Mouse (Mus musculus): ENCODE measurements around the gene Card10. TPM values are rescaled to one million over a fixed set of nuclear protein-coding genes. Genes with fewer than 3 reads are reported as not detected.

The Card10 gene
- total and polyA plus RNA-seq, 2 experiments from 2014 or later, result 0.94 to 2.6 TPM

- 42% methylated on average over 13 of the region's 15 CpGs for WGBS
- peak; percentile 55 for ATAC-seq
Observed at GRCm38 (mm10) chr15:78778077-78778870, 24.6 kb downstream of the Card10 start.

GRCm38 (mm10) chr15:78773290-78773729 lies 29.5 kb downstream of the Card10 start, which contains the start of gene Mfng:
Gene Mfng, minus strand, starts transcription at chr15:78773475.
- Histone ChIP-seq H3K36me3 (ENCODE audit: insufficient read depth, low read length) (no peaks in the 10 kb centered on the region), H3K4me2 (ENCODE audit: low read depth, low read length) (peak within 1 kb of the TSS; percentile 39), H3K9ac (replicated peaks; ENCODE audit: low read length) (0 out of 2 replicates have a peak within 1 kb of the TSS, but pooled peaks have one; percentile 6), H3K27ac (peak within 1 kb of the TSS; percentile 72; the same call in 1 of the 2 replicates), H3K4me1 (ENCODE audit: insufficient read depth, low read length) (peaks cover 3% of the 10 kb centered on the region; the same call in 1 of the 2 replicates), H3K27me3 (ENCODE audit: insufficient read depth, low read length) (no peaks in the 10 kb centered on the region), H3K9me3 (ENCODE audit: low read length) (no peaks in the 10 kb centered on the region), H3K4me3 (ENCODE audit: low read length) (peak within 1 kb of the TSS; percentile 8)
- WGBS, result 7% methylated on average over 10 of the region's 11 CpGs
- DNase-seq (ENCODE audit: low spot score) (peak; percentile 85), ATAC-seq (peak; percentile 72)
- TF ChIP-seq CTCF (IDR thresholded peaks at IDR 0.05; ENCODE audit: low read depth), result no peak

More at GRCm38 (mm10) chr15:78778077-78778870, 24.6 kb downstream of the Card10 start:
- TF ChIP-seq CTCF (IDR thresholded peaks at IDR 0.05; ENCODE audit: low read depth), result peak; percentile 89
- Histone ChIP-seq H3K9me3 (ENCODE audit: low read length) (no peaks in the 10 kb centered on the region), H3K27me3 (ENCODE audit: insufficient read depth, low read length) (no peaks in the 10 kb centered on the region), H3K27ac (0 out of 2 replicates have a peak overlapping the region, but pooled peaks have one; percentile 36), H3K9ac (replicated peaks; ENCODE audit: low read length) (no peak overlapping the region), H3K4me1 (ENCODE audit: insufficient read depth, low read length) (no peaks in the 10 kb centered on the region), H3K36me3 (ENCODE audit: insufficient read depth, low read length) (no peaks in the 10 kb centered on the region), H3K4me3 (ENCODE audit: low read length) (no peak overlapping the region), H3K4me2 (ENCODE audit: low read depth, low read length) (no peak overlapping the region)
- peak; percentile 89 for DNase-seq (ENCODE audit: low spot score)

- Histone ChIP-seq H3K4me2 (ENCODE audit: low read depth, low read length) (peak overlapping the region; percentile 39), H3K9ac (replicated peaks; ENCODE audit: low read length) (0 out of 2 replicates have a peak overlapping the region, but pooled peaks have one; percentile 6), H3K9me3 (ENCODE audit: low read length) (no peaks in the 10 kb centered on the region), H3K27me3 (ENCODE audit: insufficient read depth, low read length) (no peaks in the 10 kb centered on the region), H3K4me1 (ENCODE audit: insufficient read depth, low read length) (peaks cover 3% of the 10 kb centered on the region; the same call in 1 of the 2 replicates), H3K27ac (peak overlapping the region; percentile 42; the same call in 1 of the 2 replicates), H3K36me3 (ENCODE audit: insufficient read depth, low read length) (no peaks in the 10 kb centered on the region), H3K4me3 (ENCODE audit: low read length) (peak overlapping the region; percentile 8)
- ATAC-seq (peak; percentile 3; the same call in 1 of the 2 replicates), DNase-seq (ENCODE audit: low spot score) (no peak)
- 37% methylated on average over 14 of the region's 14 CpGs for WGBS
- no peak for TF ChIP-seq CTCF (IDR thresholded peaks at IDR 0.05; ENCODE audit: low read depth)
Observed at GRCm38 (mm10) chr15:78772856-78773255, 30.0 kb downstream of the Card10 start.

GRCm38 (mm10) chr15:78772368-78772763 lies 30.5 kb downstream of the Card10 start:
- Histone ChIP-seq H3K9me3 (ENCODE audit: low read length) (no peaks in the 10 kb centered on the region), H3K4me2 (ENCODE audit: low read depth, low read length) (peak overlapping the region; percentile 39), H3K9ac (replicated peaks; ENCODE audit: low read length) (no peak overlapping the region), H3K4me1 (ENCODE audit: insufficient read depth, low read length) (peaks cover 3% of the 10 kb centered on the region), H3K4me3 (ENCODE audit: low read length) (peak overlapping the region; percentile 8), H3K27ac (peak overlapping the region; percentile 72; the same call in 1 of the 2 replicates), H3K27me3 (ENCODE audit: insufficient read depth, low read length) (no peaks in the 10 kb centered on the region), H3K36me3 (ENCODE audit: insufficient read depth, low read length) (no peaks in the 10 kb centered on the region)
- WGBS, result 54% methylated on average over 4 of the region's 4 CpGs
- no peak for TF ChIP-seq CTCF (IDR thresholded peaks at IDR 0.05; ENCODE audit: low read depth)
- ATAC-seq (no peak), DNase-seq (ENCODE audit: low spot score) (no peak)

GRCm38 (mm10) chr15:78771531-78772367 lies 31.1 kb downstream of the Card10 start:
- Histone ChIP-seq H3K4me2 (ENCODE audit: low read depth, low read length) (peak overlapping the region; percentile 39), H3K36me3 (ENCODE audit: insufficient read depth, low read length) (no peaks in the 10 kb centered on the region), H3K9ac (replicated peaks; ENCODE audit: low read length) (peak overlapping the region; percentile 18; the same call in 1 of the 2 replicates), H3K4me1 (ENCODE audit: insufficient read depth, low read length) (peaks cover 3% of the 10 kb centered on the region), H3K27me3 (ENCODE audit: insufficient read depth, low read length) (no peaks in the 10 kb centered on the region), H3K9me3 (ENCODE audit: low read length) (no peaks in the 10 kb centered on the region), H3K4me3 (ENCODE audit: low read length) (0 out of 2 replicates have a peak overlapping the region, but pooled peaks have one; percentile 2), H3K27ac (peak overlapping the region; percentile 72)
- no peak for TF ChIP-seq CTCF (IDR thresholded peaks at IDR 0.05; ENCODE audit: low read depth)
- 40% methylated on average over 19 of the region's 19 CpGs for WGBS
- no peak for ATAC-seq
- DNase-seq (ENCODE audit: low spot score), result no peak

- H3K36me3 ChIP-seq (ENCODE audit: insufficient read depth, low read length), result no peaks in the 10 kb centered on the region
- H3K4me1 ChIP-seq (ENCODE audit: insufficient read depth, low read length), result peaks cover 3% of the 10 kb centered on the region
- H3K4me2 ChIP-seq (ENCODE audit: low read depth, low read length), result peak overlapping the region; percentile 39
- no peak overlapping the region for H3K4me3 ChIP-seq (ENCODE audit: low read length)
- H3K27me3 ChIP-seq (ENCODE audit: insufficient read depth, low read length), result no peaks in the 10 kb centered on the region
- ATAC-seq, result 0 out of 2 replicates have a peak, but pooled peaks have one; percentile 24
- H3K27ac ChIP-seq, result peak overlapping the region; percentile 72
- 22% methylated on average over 5 of the region's 5 CpGs for WGBS
- TF ChIP-seq CTCF (IDR thresholded peaks at IDR 0.05; ENCODE audit: low read depth), result no peak
- no peak overlapping the region for H3K9ac ChIP-seq (replicated peaks; ENCODE audit: low read length)
- DNase-seq (ENCODE audit: low spot score), result peak; percentile 68
- no peaks in the 10 kb centered on the region for H3K9me3 ChIP-seq (ENCODE audit: low read length)
Observed at GRCm38 (mm10) chr15:78770983-78771355, 31.9 kb downstream of the Card10 start.
